Mouse (Mus musculus) E14TG2a.4 (cell line): ENCODE data around the gene Hmga2.

Source experiments
- H3K27me3 ChIP-seq: 2 replicates; pipeline ENCODE4 v1.6.1; 2014; ENCODE audit warnings: low read length, control low read depth; ENCODE audit not compliant: insufficient read depth
- H3K36me3 ChIP-seq: 2 replicates; pipeline ENCODE4 v1.6.1; 2014; ENCODE audit warnings: low read length, control low read depth; ENCODE audit not compliant: insufficient read depth
- H3K4me1 ChIP-seq: replicated peaks from 2 replicates; pipeline ENCODE4 v1.6.1; 2014; ENCODE audit warnings: low read depth, low read length, control low read depth
- H3K4me3 ChIP-seq: replicated peaks from 2 replicates; pipeline ENCODE4 v1.5.1; 2014; ENCODE audit warnings: mild to moderate bottlenecking, low read length
- H3K9me3 ChIP-seq: 2 replicates; pipeline ENCODE4 v1.6.1; 2014; ENCODE audit warnings: low read length, control low read depth
- CTCF ChIP-seq: conservative IDR thresholded peaks from 2 replicates; pipeline ENCODE4 v1.5.1; 2014; ENCODE audit warnings: low read length
- NANOG ChIP-seq: IDR thresholded peaks from 2 replicates; pipeline ENCODE4 v1.6.1; 2014; ENCODE audit warnings: borderline replicate concordance, low read length, mixed read lengths
- POU5F1 ChIP-seq: IDR thresholded peaks from 2 replicates; pipeline ENCODE4 v1.6.1; 2014; ENCODE audit warnings: low read length, borderline replicate concordance

Hmga2 gene

GRCm38 (mm10) chr10:120500794-120501193, 24.5 kb upstream of the Hmga2 start:
- TF ChIP-seq POU5F1 (no peak), CTCF (no peak), NANOG (no peak)
- no peaks in the 10 kb centered on the region for H3K27me3 ChIP-seq
- H3K4me1 ChIP-seq: peaks cover 6% of the 10 kb centered on the region
- H3K36me3 ChIP-seq: no peaks in the 10 kb centered on the region
- peaks cover 6% of the 10 kb centered on the region for H3K9me3 ChIP-seq
- no peak overlapping the region for H3K4me3 ChIP-seq

DNA sequence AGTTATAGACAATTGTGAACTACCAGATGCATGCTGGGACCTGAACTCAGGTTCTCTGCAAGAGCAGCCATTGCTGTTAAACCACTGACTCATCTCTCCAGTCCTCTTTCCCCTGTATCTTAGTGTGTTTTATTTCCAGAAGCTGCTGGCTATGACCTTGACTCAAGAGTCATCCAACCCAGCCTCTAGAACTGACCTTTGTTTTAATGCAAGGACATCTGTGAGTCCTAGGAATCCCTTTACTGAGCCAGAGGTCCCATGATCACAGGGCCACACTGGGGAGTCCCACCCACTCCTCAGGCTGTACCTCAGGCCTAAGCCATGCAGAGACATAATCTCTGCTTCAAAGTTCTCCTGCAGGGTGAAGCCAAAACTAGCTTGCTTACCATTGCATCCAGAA, 21.8 kb upstream of the Hmga2 start:
- peaks cover 6% of the 10 kb centered on the region for H3K9me3 ChIP-seq

DNA sequence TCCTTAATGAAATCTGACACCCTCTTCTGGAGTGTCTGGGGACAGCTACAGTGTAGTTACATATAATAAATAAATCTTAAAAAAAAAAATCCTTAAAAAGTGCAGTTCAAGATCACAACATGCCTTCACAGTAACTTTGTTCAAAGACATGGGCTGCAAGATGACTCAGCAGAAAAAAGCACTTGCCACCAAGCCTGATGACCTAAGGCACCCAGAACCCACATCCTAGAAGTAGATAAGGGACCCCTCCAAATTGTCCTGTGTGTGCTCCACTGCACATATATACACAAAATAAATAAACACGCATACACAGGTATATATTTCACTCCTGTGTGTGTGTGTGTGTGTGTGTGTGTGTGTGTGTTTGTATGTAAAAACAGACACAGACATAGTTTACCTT, 18.4 kb upstream of the Hmga2 start:
- Histone ChIP-seq H3K4me3 (no peak overlapping the region), H3K9me3 (no peaks in the 10 kb centered on the region)
- TF ChIP-seq CTCF (no peak), POU5F1 (no peak), NANOG (no peak)

More for the DNA sequence above, 21.8 kb upstream of the Hmga2 start:
- TF ChIP-seq NANOG (no peak), POU5F1 (no peak), CTCF (no peak)
- Histone ChIP-seq H3K27me3 (no peaks in the 10 kb centered on the region), H3K36me3 (no peaks in the 10 kb centered on the region), H3K4me1 (peaks cover 6% of the 10 kb centered on the region), H3K4me3 (no peak overlapping the region)

GRCm38 (mm10) chr10:120491477-120491876, 15.2 kb upstream of the Hmga2 start:
- TF ChIP-seq CTCF (no peak), NANOG (no peak), POU5F1 (no peak)
- Histone ChIP-seq H3K4me3 (no peak overlapping the region), H3K4me1 (peaks cover 11% of the 10 kb centered on the region), H3K27me3 (no peaks in the 10 kb centered on the region), H3K9me3 (0 out of 2 replicates have a peak, but pooled peaks cover 3% of the 10 kb centered on the region), H3K36me3 (no peaks in the 10 kb centered on the region)

More for the DNA sequence above, 18.4 kb upstream of the Hmga2 start:
- H3K4me1 ChIP-seq: peaks cover 6% of the 10 kb centered on the region
- no peaks in the 10 kb centered on the region for H3K27me3 ChIP-seq
- H3K36me3 ChIP-seq: no peaks in the 10 kb centered on the region

DNA sequence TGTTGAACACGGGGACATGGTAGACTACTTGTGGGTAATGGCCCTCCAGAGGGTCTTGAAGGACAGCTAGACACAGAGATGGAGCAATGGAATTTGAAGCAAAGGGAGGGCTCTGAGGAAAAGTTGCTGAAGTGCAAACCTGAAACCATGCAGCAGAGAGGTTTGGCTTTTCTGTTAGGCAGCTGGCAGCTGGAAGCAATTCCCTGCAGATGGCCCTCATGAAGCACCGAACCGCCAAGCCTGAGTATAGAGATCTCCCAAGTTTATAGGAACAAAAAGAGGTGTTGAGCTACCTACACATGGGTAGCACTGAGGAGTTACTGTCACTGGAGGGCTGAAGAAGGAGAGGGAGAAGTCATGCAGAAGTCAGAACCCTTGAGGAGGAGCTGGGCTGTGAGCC, 13.3 kb upstream of the Hmga2 start:
- Histone ChIP-seq H3K27me3 (no peaks in the 10 kb centered on the region), H3K4me1 (peaks cover 27% of the 10 kb centered on the region), H3K36me3 (no peaks in the 10 kb centered on the region), H3K9me3 (0 out of 2 replicates have a peak, but pooled peaks cover 6% of the 10 kb centered on the region), H3K4me3 (no peak overlapping the region)
- TF ChIP-seq POU5F1 (no peak), NANOG (no peak)

GRCm38 (mm10) chr10:120488526-120488925, 12.3 kb upstream of the Hmga2 start:
- Histone ChIP-seq H3K27me3 (no peaks in the 10 kb centered on the region), H3K4me3 (no peak overlapping the region), H3K36me3 (no peaks in the 10 kb centered on the region), H3K9me3 (0 out of 2 replicates have a peak, but pooled peaks cover 6% of the 10 kb centered on the region), H3K4me1 (peaks cover 35% of the 10 kb centered on the region)
- TF ChIP-seq NANOG: no peak
- TF ChIP-seq POU5F1: no peak
- no peak for TF ChIP-seq CTCF

DNA sequence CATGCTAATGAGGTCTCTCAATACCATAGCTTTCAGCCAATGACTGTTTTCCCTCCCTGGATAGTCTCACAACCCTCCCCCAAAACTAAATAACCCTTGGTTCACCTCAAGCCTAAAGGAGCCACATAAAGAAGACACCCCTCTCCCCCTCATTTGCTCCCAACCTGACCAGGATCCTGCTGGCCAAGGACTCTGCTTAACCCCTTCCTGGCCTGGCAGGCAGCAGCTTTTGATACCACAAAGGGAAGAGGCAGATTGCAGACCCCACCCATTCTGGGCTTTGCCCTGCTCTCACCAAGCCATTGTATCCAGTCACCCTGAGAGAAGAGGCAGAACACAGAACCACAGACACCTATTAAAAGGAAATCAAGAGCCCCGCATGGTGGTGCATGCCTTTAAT, 11.6 kb upstream of the Hmga2 start:
- TF ChIP-seq NANOG (no peak), POU5F1 (no peak), CTCF (no peak)
- Histone ChIP-seq H3K36me3 (no peaks in the 10 kb centered on the region), H3K27me3 (no peaks in the 10 kb centered on the region), H3K4me3 (no peak overlapping the region), H3K9me3 (0 out of 2 replicates have a peak, but pooled peaks cover 6% of the 10 kb centered on the region), H3K4me1 (peaks cover 35% of the 10 kb centered on the region)

DNA sequence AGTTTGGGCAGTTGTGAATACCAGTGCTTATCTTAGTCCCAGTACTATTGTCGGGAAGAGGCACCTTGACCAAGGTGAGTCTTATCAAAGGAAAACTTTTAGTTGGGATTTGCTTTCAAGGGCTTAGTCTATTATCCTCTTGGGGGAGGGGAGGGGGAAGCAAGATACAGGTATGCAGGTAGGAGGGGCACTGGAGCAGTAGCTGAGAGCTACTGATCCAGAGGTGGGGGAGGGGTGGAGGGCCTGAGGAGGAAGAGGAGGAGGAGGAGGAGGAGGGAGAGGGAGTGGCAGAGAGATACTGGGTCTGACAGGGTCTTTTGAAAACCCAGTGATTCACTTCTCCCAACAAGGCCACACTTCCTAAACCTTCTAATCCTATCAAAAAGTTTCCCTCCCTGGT, 9.2 kb upstream of the Hmga2 start:
- TF ChIP-seq POU5F1 (no peak), NANOG (no peak), CTCF (no peak)
- no peaks in the 10 kb centered on the region for H3K36me3 ChIP-seq
- no peak overlapping the region for H3K4me3 ChIP-seq
- 0 out of 2 replicates have a peak, but pooled peaks cover 6% of the 10 kb centered on the region for H3K9me3 ChIP-seq
- peaks cover 35% of the 10 kb centered on the region for H3K4me1 ChIP-seq
- H3K27me3 ChIP-seq: peaks cover 8% of the 10 kb centered on the region; the same call in 1 of the 2 replicates

GRCm38 (mm10) chr10:120484144-120484543, 7.9 kb upstream of the Hmga2 start:
- H3K4me1 ChIP-seq: peaks cover 35% of the 10 kb centered on the region
- H3K9me3 ChIP-seq: 0 out of 2 replicates have a peak, but pooled peaks cover 6% of the 10 kb centered on the region
- H3K36me3 ChIP-seq: no peaks in the 10 kb centered on the region
- no peak for TF ChIP-seq POU5F1
- no peak for TF ChIP-seq CTCF
- TF ChIP-seq NANOG: no peak
- H3K27me3 ChIP-seq: peaks cover 16% of the 10 kb centered on the region
- H3K4me3 ChIP-seq: no peak overlapping the region
